Mouse (Mus musculus) WW6 (cell line): Measurements from ENCODE around the gene Btn1a1.

Experiments
- DNase-seq: peaks from one replicate; pipeline ENCODE4 v3.0.0-alpha.2; 2013; ENCODE audit warnings: low read depth, low spot score

The Btn1a1 gene

GRCm38 (mm10) chr13:23422351-23422750 is 43.4 kb downstream of the Btn1a1 start:
- DNase-seq = no peak

- no peak for DNase-seq
These were observed 52.8 kb downstream of the Btn1a1 start for GRCm38 (mm10) chr13:23412630-23413521.

GRCm38 (mm10) chr13:23412211-23412629 is 53.5 kb downstream of the Btn1a1 start:
- DNase-seq = no peak

GRCm38 (mm10) chr13:23411311-23412210 is 54.1 kb downstream of the Btn1a1 start:
- no peak for DNase-seq

- no peak for DNase-seq
These were observed 55.1 kb downstream of the Btn1a1 start for GRCm38 (mm10) chr13:23410632-23411031.
